Mouse (Mus musculus): ENCODE measurements around the gene Cxcl17. TPM values are rescaled to one million over a fixed set of nuclear protein-coding genes. Genes with fewer than 3 reads are reported as not detected.
"Not testable (repeated sequence)": the region's sequence is repeated elsewhere in the genome, so short reads cannot be mapped to it uniquely, and the experiment has no call there.

The Cxcl17 gene
- polyA plus RNA-seq, 2 experiments: not detected

DNA sequence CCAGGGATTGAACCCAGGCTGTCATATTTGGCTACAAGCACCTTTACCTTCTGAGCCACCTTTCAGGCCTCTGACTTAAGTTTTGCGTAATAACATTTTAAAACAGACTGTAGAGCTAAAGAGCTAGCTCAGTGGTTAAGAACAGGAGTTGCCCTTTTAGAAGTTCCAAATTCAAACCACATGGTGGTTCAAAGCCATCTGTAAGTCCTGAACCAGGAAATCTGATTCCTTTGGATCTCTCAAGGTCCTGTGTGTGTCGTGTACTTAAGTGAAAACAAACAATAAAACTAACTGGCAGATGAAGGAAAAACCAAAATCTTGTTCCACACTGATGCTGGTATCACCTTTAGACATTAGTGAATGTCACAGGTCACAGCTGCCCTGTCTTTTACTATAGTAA lies 11.1 kb downstream of the Cxcl17 start:
- ATAC-seq (ENCODE audit: low FRiP score, low read depth) (no peak; the same call in 1 of the 2 replicates), DNase-seq (ENCODE audit: low spot score) (peak; percentile 29)
- no peaks in the 10 kb centered on the region for H3K27me3 ChIP-seq (ENCODE audit: control insufficient read depth, insufficient read depth, low read length)
- peaks cover 13% of the 10 kb centered on the region; the same call in 1 of the 2 replicates for H3K4me1 ChIP-seq (ENCODE audit: control insufficient read depth, insufficient read depth, low read length)
- H3K9me3 ChIP-seq (ENCODE audit: control insufficient read depth, low read length): no peaks in the 10 kb centered on the region
- H3K4me3 ChIP-seq (replicated peaks; ENCODE audit: low read length): no peak overlapping the region
- H3K27ac ChIP-seq (replicated peaks; ENCODE audit: low read depth, low read length): no peak overlapping the region
- H3K4me2 ChIP-seq (replicated peaks; ENCODE audit: low read depth, low read length, severe bottlenecking): no peak overlapping the region
- no peak overlapping the region for H3K9ac ChIP-seq (ENCODE audit: low read depth, low read length, severe bottlenecking)
- H3K36me3 ChIP-seq (ENCODE audit: control insufficient read depth, insufficient read depth, low read length): no peaks in the 10 kb centered on the region
- 28% methylated on average over 2 of the region's 2 CpGs for WGBS
- TF ChIP-seq POLR2A (IDR thresholded peaks at IDR 0.05; ENCODE audit: borderline replicate concordance, extremely low read depth, insufficient read depth, insufficient read length): no peak

DNA sequence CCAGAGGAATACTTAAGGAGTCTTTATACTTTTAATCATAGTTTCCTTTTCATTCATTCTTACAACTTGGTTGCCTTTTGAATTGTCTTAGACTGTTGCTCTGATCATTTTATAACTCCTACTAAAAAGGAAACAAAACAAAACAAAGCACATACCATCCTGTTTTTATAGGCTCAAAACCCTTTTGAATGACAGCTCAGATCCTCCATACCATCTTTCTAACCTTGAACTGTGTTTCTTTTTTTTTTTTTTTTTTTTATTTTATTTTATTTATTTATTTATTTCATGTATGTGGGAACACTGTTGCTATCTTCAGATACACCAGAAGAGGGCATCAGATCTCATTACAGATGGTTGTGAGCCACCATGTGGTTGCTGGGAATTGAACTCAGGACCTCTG lies 13.7 kb downstream of the Cxcl17 start:
- not testable (repeated sequence) for H3K4me3 ChIP-seq (replicated peaks; ENCODE audit: low read length); ATAC-seq (ENCODE audit: low FRiP score, low read depth); H3K4me2 ChIP-seq (replicated peaks; ENCODE audit: low read depth, low read length, severe bottlenecking); H3K9me3 ChIP-seq (ENCODE audit: control insufficient read depth, low read length); DNase-seq (ENCODE audit: low spot score); H3K36me3 ChIP-seq (ENCODE audit: control insufficient read depth, insufficient read depth, low read length); H3K9ac ChIP-seq (ENCODE audit: low read depth, low read length, severe bottlenecking); H3K27ac ChIP-seq (replicated peaks; ENCODE audit: low read depth, low read length); H3K27me3 ChIP-seq (ENCODE audit: control insufficient read depth, insufficient read depth, low read length)
- H3K4me1 ChIP-seq (ENCODE audit: control insufficient read depth, insufficient read depth, low read length): peaks cover 20% of the 10 kb centered on the region

- 94% methylated on average over 1 of the region's 1 CpGs for whole genome bisulfite sequencing
- no peaks in the 10 kb centered on the region for H3K27me3 ChIP-seq (ENCODE audit: control insufficient read depth, insufficient read depth, low read length)
- H3K9me3 ChIP-seq (ENCODE audit: control insufficient read depth, low read length): no peaks in the 10 kb centered on the region
- no peaks in the 10 kb centered on the region for H3K36me3 ChIP-seq (ENCODE audit: control insufficient read depth, insufficient read depth, low read length)
- no peak for ATAC-seq (ENCODE audit: low FRiP score, low read depth)
- H3K4me1 ChIP-seq (ENCODE audit: control insufficient read depth, insufficient read depth, low read length): peaks cover 24% of the 10 kb centered on the region
- no peak within 1 kb of the TSS for H3K4me2 ChIP-seq (replicated peaks; ENCODE audit: low read depth, low read length, severe bottlenecking)
- no peak within 1 kb of the TSS for H3K9ac ChIP-seq (ENCODE audit: low read depth, low read length, severe bottlenecking)
- DNase-seq (ENCODE audit: low spot score): no peak
- H3K4me3 ChIP-seq (replicated peaks; ENCODE audit: low read length): no peak within 1 kb of the TSS
- no peak within 1 kb of the TSS for H3K27ac ChIP-seq (replicated peaks; ENCODE audit: low read depth, low read length)
- TF ChIP-seq POLR2A (IDR thresholded peaks at IDR 0.05; ENCODE audit: borderline replicate concordance, extremely low read depth, insufficient read depth, insufficient read length): no peak
Observed at GRCm38 (mm10) chr7:25398610-25399009, 14.1 kb downstream of the Cxcl17 start, which contains the start of gene Lipe. Lipe (minus strand) TSS chr7:25398710.

GRCm38 (mm10) chr7:25396621-25397020 lies 16.1 kb downstream of the Cxcl17 start:
- 92% methylated on average over 14 of the region's 14 CpGs for WGBS
- H3K4me2 ChIP-seq (replicated peaks; ENCODE audit: low read depth, low read length, severe bottlenecking): peak overlapping the region; percentile 62; the same call in 1 of the 2 replicates

GRCm38 (mm10) chr7:25395558-25396521 lies 16.8 kb downstream of the Cxcl17 start:
- H3K4me3 ChIP-seq (replicated peaks; ENCODE audit: low read length): peak overlapping the region; percentile 53
- WGBS: 9% methylated on average over 52 of the region's 52 CpGs

More at GRCm38 (mm10) chr7:25396621-25397020, 16.1 kb downstream of the Cxcl17 start:
- Histone ChIP-seq H3K27ac (replicated peaks; ENCODE audit: low read depth, low read length) (no peak overlapping the region), H3K9ac (ENCODE audit: low read depth, low read length, severe bottlenecking) (no peak overlapping the region), H3K4me3 (replicated peaks; ENCODE audit: low read length) (no peak overlapping the region), H3K36me3 (ENCODE audit: control insufficient read depth, insufficient read depth, low read length) (no peaks in the 10 kb centered on the region), H3K27me3 (ENCODE audit: control insufficient read depth, insufficient read depth, low read length) (no peaks in the 10 kb centered on the region), H3K4me1 (ENCODE audit: control insufficient read depth, insufficient read depth, low read length) (peaks cover 18% of the 10 kb centered on the region), H3K9me3 (ENCODE audit: control insufficient read depth, low read length) (no peaks in the 10 kb centered on the region)
- DNase-seq (ENCODE audit: low spot score) (no peak), ATAC-seq (ENCODE audit: low FRiP score, low read depth) (no peak)
- TF ChIP-seq POLR2A (IDR thresholded peaks at IDR 0.05; ENCODE audit: borderline replicate concordance, extremely low read depth, insufficient read depth, insufficient read length): no peak

More at GRCm38 (mm10) chr7:25395558-25396521, 16.8 kb downstream of the Cxcl17 start:
- ATAC-seq (ENCODE audit: low FRiP score, low read depth) (peak; percentile 98), DNase-seq (ENCODE audit: low spot score) (peak; percentile 96)
- Histone ChIP-seq H3K9me3 (ENCODE audit: control insufficient read depth, low read length) (no peaks in the 10 kb centered on the region), H3K9ac (ENCODE audit: low read depth, low read length, severe bottlenecking) (peak overlapping the region; percentile 53), H3K4me2 (replicated peaks; ENCODE audit: low read depth, low read length, severe bottlenecking) (peak overlapping the region; percentile 62), H3K27me3 (ENCODE audit: control insufficient read depth, insufficient read depth, low read length) (no peaks in the 10 kb centered on the region), H3K4me1 (ENCODE audit: control insufficient read depth, insufficient read depth, low read length) (peaks cover 22% of the 10 kb centered on the region), H3K27ac (replicated peaks; ENCODE audit: low read depth, low read length) (no peak overlapping the region; the same call in 1 of the 2 replicates), H3K36me3 (ENCODE audit: control insufficient read depth, insufficient read depth, low read length) (no peaks in the 10 kb centered on the region)
- TF ChIP-seq POLR2A (IDR thresholded peaks at IDR 0.05; ENCODE audit: borderline replicate concordance, extremely low read depth, insufficient read depth, insufficient read length): no peak

Measured in limb, embryonic 14.5 days (tissue).